Mouse (Mus musculus) left cerebral cortex, adult 2 months (tissue): ENCODE measurements around the gene Prss16. TPM values are rescaled to one million over a fixed set of nuclear protein-coding genes. Genes with fewer than 3 reads are reported as not detected.

Experiments
- DNase-seq, 2 experiments: peaks; one replicate each; pipeline ENCODE4 v3.0.0; 2021 to 2022; ENCODE audit warnings: low spot score in 2 of 2, mixed read lengths in 1 of 2; ENCODE audit errors: extremely low spot score in 1 of 2
- H3K27ac ChIP-seq: fragments of 200-600 bp; 2 replicates; pipeline ENCODE4 v1.8.1; 2022
- H3K4me3 ChIP-seq: fragments of 200-600 bp; 2 replicates; pipeline ENCODE4 v1.8.1; 2022
- CTCF ChIP-seq: fragments of 200-600 bp; IDR thresholded peaks from 2 replicates; pipeline ENCODE4 v1.8.1; 2022; ENCODE audit warnings: antibody characterized with exemption, mild to moderate bottlenecking, moderate library complexity
- intact Hi-C: fragments of 180-260 bp; cut with DNase I; formaldehyde crosslinking; loops from one replicate; pipeline ENCODE4 v1.15.1; 2025
- total RNA-seq, 2 experiments: library from RNA; stranded (reverse); gene quantifications; 2 replicates each; pipeline ENCODE4 v1.2.3; 2021

The Prss16 gene
- total RNA-seq, 2 experiments from 2014 or later = 0.57 to 1.1 TPM

DNA sequence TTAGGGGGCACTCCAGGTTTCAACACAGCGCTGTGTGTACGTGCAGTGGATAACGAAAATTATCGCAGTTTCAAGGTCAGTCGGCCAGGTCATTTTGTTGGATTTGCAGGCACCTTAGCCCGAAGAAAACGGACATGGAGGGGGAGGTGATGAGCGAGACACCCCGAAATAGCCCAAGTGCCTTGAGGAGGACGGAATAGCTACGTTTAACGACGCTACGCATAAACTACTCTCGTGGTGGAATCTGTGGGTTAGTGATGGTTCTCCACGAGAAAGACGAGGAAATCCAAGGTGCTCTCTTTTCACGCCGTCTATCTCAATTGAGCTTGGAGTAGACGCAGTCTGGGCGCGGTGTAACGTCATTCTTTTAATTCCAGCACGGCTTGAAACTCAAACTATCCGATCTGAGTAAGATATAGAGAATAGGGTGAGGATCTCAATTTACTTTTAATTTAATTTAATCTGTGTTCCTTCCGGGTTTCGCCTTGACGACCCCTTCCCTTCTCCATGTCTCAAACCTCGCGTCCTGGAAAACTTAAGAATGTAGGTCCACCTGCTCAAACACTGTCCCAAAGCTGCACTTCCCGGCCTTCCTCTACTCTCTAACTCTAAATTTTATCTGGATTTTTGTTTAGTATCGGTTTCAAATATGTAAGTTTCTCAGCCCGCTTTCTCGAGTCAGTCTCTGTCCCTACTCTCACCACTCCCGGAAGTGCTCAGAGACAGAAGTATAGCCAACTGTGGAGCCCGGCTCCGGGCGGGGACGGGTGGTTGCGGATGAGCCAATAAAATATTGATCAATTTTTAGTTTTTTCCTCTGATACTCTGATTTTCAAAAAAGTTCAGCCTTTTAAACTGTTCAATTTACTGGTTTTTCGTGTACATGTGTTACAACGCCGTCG, 10.6 kb upstream of the Prss16 start:
- H3K4me3 ChIP-seq = peak overlapping the region; percentile 46
- no peak for DNase-seq
- intact Hi-C loops = loop anchor here (5.0 to 10.0 kb wide), 2 partner anchors 103 to 165 kb away; no protein-coding TSS in a partner anchor
- TF ChIP-seq CTCF = no peak
- H3K27ac ChIP-seq = no peak overlapping the region

- TF ChIP-seq CTCF = peak; percentile 21
- Histone ChIP-seq H3K27ac (no peak overlapping the region), H3K4me3 (no peak overlapping the region)
- intact Hi-C loops = loop anchor here (2.0 kb wide), 1 partner anchor 21 kb away; no protein-coding TSS in a partner anchor
- peak; percentile 56 to 70 for DNase-seq
Observed at GRCm38 (mm10) chr13:22015479-22016450, 6.2 kb upstream of the Prss16 start.

GRCm38 (mm10) chr13:22014411-22014845, 4.9 kb upstream of the Prss16 start:
- H3K4me3 ChIP-seq = no peak overlapping the region
- no peak overlapping the region for H3K27ac ChIP-seq
- TF ChIP-seq CTCF = no peak
- DNase-seq = no peak
- intact Hi-C loops = loop anchor here (2.0 kb wide), 1 partner anchor 20 kb away; no protein-coding TSS in a partner anchor

- TF ChIP-seq CTCF = no peak
- H3K27ac ChIP-seq = no peak overlapping the region
- intact Hi-C loops = loop anchor here (2.0 kb wide), 1 partner anchor 19 kb away; no protein-coding TSS in a partner anchor
- DNase-seq = no peak
- no peak overlapping the region for H3K4me3 ChIP-seq
Observed at GRCm38 (mm10) chr13:22013716-22014115, 4.2 kb upstream of the Prss16 start.

GRCm38 (mm10) chr13:22008707-22009106, 835 bp downstream of the Prss16 start:
- no peak overlapping the region for H3K4me3 ChIP-seq
- TF ChIP-seq CTCF = no peak
- DNase-seq = no peak
- no peak overlapping the region for H3K27ac ChIP-seq
- intact Hi-C loops = loop anchor here (10.0 kb wide), 1 partner anchor 1386 kb away; no protein-coding TSS in a partner anchor

- Histone ChIP-seq H3K27ac (no peak overlapping the region), H3K4me3 (no peak overlapping the region)
- intact Hi-C loops = loop anchor here (10.0 kb wide), 1 partner anchor 1387 kb away; no protein-coding TSS in a partner anchor
- no peak for TF ChIP-seq CTCF
- DNase-seq = no peak
Observed at GRCm38 (mm10) chr13:22007872-22008271, 1.7 kb downstream of the Prss16 start.

GRCm38 (mm10) chr13:22007121-22007510, 2.4 kb downstream of the Prss16 start:
- Histone ChIP-seq H3K4me3 (peak overlapping the region; percentile 52), H3K27ac (no peak overlapping the region)
- intact Hi-C loops = loop anchor here (10.0 kb wide), 1 partner anchor 1388 kb away; no protein-coding TSS in a partner anchor
- no peak for TF ChIP-seq CTCF
- DNase-seq = no peak

- intact Hi-C loops = loop anchor here (10.0 kb wide), 1 partner anchor 1388 kb away; no protein-coding TSS in a partner anchor
- no peak overlapping the region for H3K27ac ChIP-seq
- H3K4me3 ChIP-seq = peak overlapping the region; percentile 52
- DNase-seq = no peak
- TF ChIP-seq CTCF = no peak
Observed at GRCm38 (mm10) chr13:22006334-22007120, 3.0 kb downstream of the Prss16 start.

DNA sequence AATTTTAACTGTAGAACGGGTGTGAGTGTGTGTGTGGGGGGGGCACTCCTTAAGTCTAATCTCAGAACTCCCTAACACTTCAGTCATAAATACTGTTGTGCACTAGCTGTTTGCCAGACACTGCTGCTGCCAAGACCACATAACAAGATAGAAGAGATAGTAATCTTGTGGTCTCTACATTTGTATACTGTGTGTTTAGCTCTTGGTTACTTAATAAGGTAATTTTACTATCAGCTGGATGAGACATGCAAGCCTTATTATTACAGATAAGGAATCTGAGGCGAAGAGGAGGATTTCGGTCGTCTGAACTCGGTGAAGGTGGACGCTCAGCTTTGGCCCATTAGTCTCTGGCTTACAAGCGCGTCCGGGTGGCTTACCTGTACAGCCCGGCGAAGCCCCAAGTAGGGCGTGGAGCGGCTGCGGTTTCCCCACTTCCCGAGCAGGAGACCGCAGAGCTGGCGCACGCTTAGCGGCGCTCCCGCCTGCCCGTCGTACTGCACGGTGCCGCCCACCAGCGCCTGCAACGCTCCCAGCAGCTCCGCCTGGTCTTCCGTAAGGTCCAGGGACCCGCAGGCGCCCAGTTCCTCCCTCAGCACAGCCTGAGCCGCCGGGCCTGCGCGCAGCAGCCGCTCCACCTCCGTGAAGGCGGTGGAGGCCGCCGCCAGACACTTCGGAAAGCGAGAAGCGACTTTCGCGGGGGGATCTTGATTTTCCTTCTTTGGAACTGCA, 3.8 kb downstream of the Prss16 start:
- Histone ChIP-seq H3K27ac (no peak overlapping the region), H3K4me3 (peak overlapping the region; percentile 52)
- peak in 1 of 2 experiments; percentile 47 for DNase-seq
- TF ChIP-seq CTCF = no peak
- intact Hi-C loops = loop anchor here (10.0 kb wide), 1 partner anchor 1389 kb away; no protein-coding TSS in a partner anchor

- intact Hi-C loops = loop anchor here (10.0 kb wide), 1 partner anchor 1393 kb away; no protein-coding TSS in a partner anchor
Observed at GRCm38 (mm10) chr13:22001823-22002222, 7.7 kb downstream of the Prss16 start.

More at GRCm38 (mm10) chr13:22001823-22002222, 7.7 kb downstream of the Prss16 start:
- DNase-seq = no peak
- TF ChIP-seq CTCF = no peak
- Histone ChIP-seq H3K4me3 (no peak overlapping the region), H3K27ac (no peak overlapping the region)
